Mouse (Mus musculus) embryonic fibroblast, embryonic 13.5 days (primary cell): ENCODE data around the gene Tmx4.

ENCODE experiments used
- CTCF ChIP-seq: IDR thresholded peaks from 2 replicates; pipeline ENCODE4 v1.5.1; 2011; ENCODE audit warnings: mild to moderate bottlenecking, control low read depth, low read length, moderate library complexity, borderline replicate concordance; ENCODE audit not compliant: insufficient read depth
- POLR2A ChIP-seq: IDR thresholded peaks from 2 replicates; pipeline ENCODE4 v1.6.1; 2011; ENCODE audit warnings: low read depth, mild to moderate bottlenecking, control low read depth, low read length, moderate library complexity

DNA sequence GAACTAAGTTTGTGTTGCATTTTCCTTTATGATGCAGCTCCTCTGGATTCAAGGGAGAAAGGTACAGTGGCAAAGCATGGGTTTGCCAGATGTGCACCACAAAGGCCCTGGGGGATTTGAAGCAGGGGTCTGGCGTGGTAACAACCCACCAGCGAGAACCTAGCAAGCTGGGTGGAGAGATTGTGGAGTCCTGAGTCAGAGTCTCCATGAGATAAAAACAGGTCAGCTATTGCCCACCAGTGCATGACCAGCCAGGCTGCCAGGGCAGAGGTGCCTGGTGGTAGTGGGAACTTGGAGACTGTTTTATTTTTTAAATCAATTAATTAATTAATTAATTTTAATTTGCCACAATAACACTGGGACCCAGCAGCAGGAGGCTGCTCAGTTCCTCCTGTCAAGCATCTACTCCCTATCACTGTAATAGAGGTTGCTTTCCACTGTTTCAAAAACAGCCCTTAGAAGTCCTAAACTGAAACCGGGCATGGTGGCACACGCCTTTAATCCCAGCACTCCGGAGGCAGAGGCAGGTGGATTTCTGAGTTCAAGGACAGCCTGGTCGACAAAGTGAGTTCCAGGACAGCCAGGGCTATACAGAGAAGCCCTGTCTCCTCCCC, 52.8 kb downstream of the Tmx4 start:
- TF ChIP-seq CTCF, result no peak
- TF ChIP-seq POLR2A, result no peak
